Mouse (Mus musculus) heart, postnatal 0 days (tissue): Measurements from ENCODE around the gene Retnla.

Experiments
- CTCF ChIP-seq: IDR thresholded peaks from 2 replicates; pipeline ENCODE4 v1.5.1; 2016; ENCODE audit warnings: antibody characterized with exemption, control low read depth, low read depth
- EP300 ChIP-seq: IDR thresholded peaks from 2 replicates; pipeline ENCODE4 v1.6.1; 2016; ENCODE audit warnings: antibody characterized with exemption, low read depth

DNA sequence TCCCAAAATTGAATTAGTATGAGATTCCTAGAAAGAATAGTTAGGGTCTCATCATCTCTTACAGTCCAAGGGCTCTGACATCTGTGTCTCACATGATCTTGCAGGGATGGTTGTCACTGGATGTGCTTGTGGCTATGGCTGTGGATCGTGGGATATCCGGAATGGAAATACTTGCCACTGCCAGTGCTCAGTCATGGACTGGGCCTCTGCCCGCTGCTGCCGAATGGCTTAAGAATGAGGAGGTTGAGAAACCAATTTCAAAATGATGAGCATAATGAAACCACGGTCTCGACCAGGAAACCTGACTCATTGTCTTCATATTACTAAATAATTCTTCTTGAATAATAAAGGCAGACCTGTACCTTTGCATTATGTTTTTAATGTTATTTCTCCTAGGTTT, 23.8 kb upstream of the Retnla start:
- TF ChIP-seq CTCF (no peak), EP300 (no peak)
